In the genomic region with DNA sequence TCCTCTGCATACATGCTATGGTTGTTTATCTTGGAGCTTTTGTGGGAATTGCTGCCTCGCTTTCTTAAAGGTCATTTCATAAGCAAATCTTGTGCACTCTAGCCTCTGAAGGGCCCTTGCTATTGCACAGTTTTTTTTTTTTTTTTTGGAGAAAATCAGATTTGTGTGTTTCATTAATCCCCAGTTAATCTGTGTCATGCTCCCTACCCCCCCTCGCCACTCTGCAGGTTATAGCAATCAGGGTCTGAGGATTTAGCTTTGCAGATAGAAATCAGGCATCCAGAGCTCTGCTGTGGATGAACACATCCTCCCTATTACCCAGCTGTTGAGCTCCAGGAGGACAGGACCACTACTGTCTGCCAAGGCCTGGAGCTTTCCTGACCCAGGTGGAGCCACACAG, we compare ENCODE assay signal across 13 mouse cellular contexts. TPM values are rescaled to one million over a fixed set of nuclear protein-coding genes. Genes with fewer than 3 reads are reported as not detected.
DNase-seq lines count a peak whose midpoint lies in the region; ATAC-seq lines count a peak whose summit lies in the region.
"Had no signal": no experiment of that assay in that cellular context is flagged by ENCODE, and none has a peak within 500 bp of the region (broad histone marks: within the 10 kb centered on the region; RNA-seq: fewer than 3 reads in every experiment).

A gene (plus strand): TSS at position 301 of the 400 bp plus-strand sequence.

- WGBS in midbrain, embryonic 11.5 days: 67% methylated on average over 2 of the region's 2 CpGs
- WGBS in midbrain, embryonic 10.5 days: 80% methylated on average over 2 of the region's 2 CpGs
- WGBS in kidney, embryonic 14.5 days: 85% methylated on average over 2 of the region's 2 CpGs

- no peak within 1 kb of the TSS for H3K27ac ChIP-seq in midbrain, embryonic 11.5 days (ENCODE audit: low read depth, low read length)
- H3K27ac ChIP-seq in midbrain, embryonic 10.5 days (replicated peaks): no peak within 1 kb of the TSS
- no peak within 1 kb of the TSS for H3K27ac ChIP-seq in kidney, embryonic 14.5 days (ENCODE audit: low read depth, low read length)

- H3K9me3 ChIP-seq in midbrain, embryonic 11.5 days (ENCODE audit: control insufficient read depth, low read length): no peaks in the 10 kb centered on the region
- H3K9me3 ChIP-seq in midbrain, embryonic 10.5 days (replicated peaks): no peaks in the 10 kb centered on the region
- no peaks in the 10 kb centered on the region for H3K9me3 ChIP-seq in kidney, embryonic 14.5 days (ENCODE audit: control insufficient read depth, low read length)

- no peaks in the 10 kb centered on the region for H3K36me3 ChIP-seq in midbrain, embryonic 11.5 days (ENCODE audit: control insufficient read depth, insufficient read depth, low read length)
- no peaks in the 10 kb centered on the region for H3K36me3 ChIP-seq in midbrain, embryonic 10.5 days
- no peaks in the 10 kb centered on the region for H3K36me3 ChIP-seq in kidney, embryonic 14.5 days (ENCODE audit: control insufficient read depth, insufficient read depth, low read length)

- intact Hi-C loops in left cerebral cortex, postnatal 4 days (cut with DNase I): no loop called here

- no peak within 1 kb of the TSS for H3K9ac ChIP-seq in midbrain, embryonic 11.5 days (ENCODE audit: low read length)
- no peak within 1 kb of the TSS for H3K9ac ChIP-seq in kidney, embryonic 14.5 days (ENCODE audit: low read depth, low read length)

- H3K4me1 ChIP-seq in midbrain, embryonic 11.5 days (ENCODE audit: control insufficient read depth, insufficient read depth, low read length): no peaks in the 10 kb centered on the region
- H3K4me1 ChIP-seq in midbrain, embryonic 10.5 days: no peaks in the 10 kb centered on the region
- no peaks in the 10 kb centered on the region for H3K4me1 ChIP-seq in kidney, embryonic 14.5 days (ENCODE audit: control insufficient read depth, insufficient read depth, low read length)

- ATAC-seq in midbrain, embryonic 11.5 days (ENCODE audit: low FRiP score): no peak
- ATAC-seq in kidney, embryonic 14.5 days (ENCODE audit: low FRiP score, low TSS enrichment): no peak
- no peak for ATAC-seq in cerebellum, adult (ENCODE audit: insufficient number of reproducible peaks, low FRiP score, low TSS enrichment)
- ATAC-seq: activated CD4-positive, CD25-positive, alpha-beta regulatory T cell, adult 4 months had no signal

- no peak within 1 kb of the TSS for H3K4me3 ChIP-seq in midbrain, embryonic 11.5 days (ENCODE audit: low read depth, low read length)
- H3K4me3 ChIP-seq in midbrain, embryonic 10.5 days: no peak within 1 kb of the TSS
- no peak within 1 kb of the TSS for H3K4me3 ChIP-seq in kidney, embryonic 14.5 days (ENCODE audit: low read length)
- H3K4me3 ChIP-seq: myocyte had no signal

- H3K27me3 ChIP-seq in midbrain, embryonic 11.5 days (ENCODE audit: control insufficient read depth, insufficient read depth, low read length): no peaks in the 10 kb centered on the region
- H3K27me3 ChIP-seq in midbrain, embryonic 10.5 days (ENCODE audit: low read depth, poor library complexity, severe bottlenecking): no peaks in the 10 kb centered on the region
- H3K27me3 ChIP-seq in kidney, embryonic 14.5 days (ENCODE audit: control insufficient read depth, insufficient read depth, low read length): no peaks in the 10 kb centered on the region

- DNase-seq in adrenal gland, postnatal 14 days: no peak
- DNase-seq in adrenal gland, adult 18-20 months (ENCODE audit: low spot score in 2 of 2): no peak
- no peak for DNase-seq in midbrain, embryonic 11.5 days (ENCODE audit: low spot score, missing footprints)
- no peak for DNase-seq in midbrain, embryonic 10.5 days (ENCODE audit: low spot score)
- no peak for DNase-seq in left cerebral cortex, postnatal 4 days
- DNase-seq in thymus, postnatal 0 days (ENCODE audit: low spot score): no peak
- DNase-seq: cerebellum, postnatal 14 days; gastrocnemius, postnatal 36 days; liver had no signal

- H3K4me2 ChIP-seq in midbrain, embryonic 11.5 days: no peak within 1 kb of the TSS
- no peak within 1 kb of the TSS for H3K4me2 ChIP-seq in kidney, embryonic 14.5 days (replicated peaks; ENCODE audit: low read depth, low read length)

RNA-seq across cellular contexts. Expression of the gene that starts here (rescaled TPM):
- total RNA-seq in adrenal gland, postnatal 14 days (2021): 7.6 and 10.5 TPM in 2 replicates
- 1 to 10 TPM; 5.8 to 9.6 TPM for total RNA-seq in adrenal gland, adult 18-20 months (2021)
- polyA plus RNA-seq in midbrain, embryonic 11.5 days (2014; fragmentation: Nextera tagmentation; extraction: Ambion mirVana): 11.7 and 13.3 TPM in 2 replicates
- polyA plus RNA-seq in midbrain, embryonic 10.5 days (2016; fragmentation: Nextera tagmentation; extraction: Ambion mirVana): 4.0 and 6.0 TPM in 2 replicates
- 100 to 1,000 TPM; 195 to 225 TPM for total RNA-seq in left cerebral cortex, postnatal 4 days (2021)
- polyA plus RNA-seq in kidney, embryonic 14.5 days (2014; fragmentation: Nextera tagmentation; extraction: Ambion mirVana): 0.56 and 1.2 TPM in 2 replicates
- polyA plus RNA-seq in thymus, postnatal 0 days (2015; fragmentation: Nextera tagmentation; extraction: Ambion mirVana): 0.08 and 0.10 TPM in 2 replicates
- total RNA-seq: gastrocnemius, postnatal 36 days had no signal
- polyA plus RNA-seq: myocyte had no signal

Comparison
In these comparisons a context has a peak if more than half of its experiments do, and no peak if none do; other contexts are left out.
1. RNA of the gene that starts here (total RNA-seq): 195 to 225 TPM in left cerebral cortex, postnatal 4 days; 7.6 to 10.5 TPM in adrenal gland, postnatal 14 days and 5.8 to 9.6 TPM in adrenal gland, adult 18-20 months; every median in the first group is over 10 times any median in the second.